Mouse (Mus musculus): ENCODE data around the gene Pithd1. TPM values are rescaled to one million over a fixed set of nuclear protein-coding genes. Genes with fewer than 3 reads are reported as not detected.

Gene Pithd1
- polyA plus RNA-seq, 1 experiment from 2014 or later, result 115 TPM

Other genes with a start within 250 kb of the Pithd1 start
- 0.11 and 0.18 TPM in 2 replicates for gene Myom3, start 227.5 kb downstream of the Pithd1 start, polyA plus RNA-seq (2016; fragmentation: Nextera tagmentation; extraction: Ambion mirVana)
- 157 TPM in 2 replicates for gene Srsf10, start 131.5 kb downstream of the Pithd1 start, polyA plus RNA-seq (2016; fragmentation: Nextera tagmentation; extraction: Ambion mirVana)
- 91.1 and 98.9 TPM in 2 replicates for gene Pnrc2, start 113.4 kb downstream of the Pithd1 start, polyA plus RNA-seq (2016; fragmentation: Nextera tagmentation; extraction: Ambion mirVana)
- gene Cnr2, start 91.9 kb downstream of the Pithd1 start, polyA plus RNA-seq (2016; fragmentation: Nextera tagmentation; extraction: Ambion mirVana), result 3.9 and 4.3 TPM in 2 replicates
- gene Fuca1, start 66.5 kb downstream of the Pithd1 start, polyA plus RNA-seq (2016; fragmentation: Nextera tagmentation; extraction: Ambion mirVana), result 22.2 and 23.8 TPM in 2 replicates
- 67.4 and 71.1 TPM in 2 replicates for gene Hmgcl, start 40.8 kb downstream of the Pithd1 start, polyA plus RNA-seq (2016; fragmentation: Nextera tagmentation; extraction: Ambion mirVana)
- 36.0 and 41.2 TPM in 2 replicates for gene Gale, start 23.5 kb downstream of the Pithd1 start, polyA plus RNA-seq (2016; fragmentation: Nextera tagmentation; extraction: Ambion mirVana)
- gene Lypla2, start 14.6 kb downstream of the Pithd1 start, polyA plus RNA-seq (2016; fragmentation: Nextera tagmentation; extraction: Ambion mirVana), result 59.5 and 61.7 TPM in 2 replicates
- 38.2 and 39.4 TPM in 2 replicates for gene Eloa, start 34.5 kb upstream of the Pithd1 start, polyA plus RNA-seq (2016; fragmentation: Nextera tagmentation; extraction: Ambion mirVana)
- gene Rpl11, start 66.2 kb upstream of the Pithd1 start, polyA plus RNA-seq (2016; fragmentation: Nextera tagmentation; extraction: Ambion mirVana), result 350 and 362 TPM in 2 replicates
- 80.9 and 88.1 TPM in 2 replicates for gene Id3, start 156.2 kb upstream of the Pithd1 start, polyA plus RNA-seq (2016; fragmentation: Nextera tagmentation; extraction: Ambion mirVana)
- gene E2f2, start 185.1 kb upstream of the Pithd1 start, polyA plus RNA-seq (2016; fragmentation: Nextera tagmentation; extraction: Ambion mirVana), result 63.4 and 69.1 TPM in 2 replicates
- gene Asap3, start 219.1 kb upstream of the Pithd1 start, polyA plus RNA-seq (2016; fragmentation: Nextera tagmentation; extraction: Ambion mirVana), result 1.5 and 1.9 TPM in 2 replicates